Mouse (Mus musculus): ENCODE results near the gene Srrm1. TPM values are rescaled to one million over a fixed set of nuclear protein-coding genes. Genes with fewer than 3 reads are reported as not detected.
"Not testable (repeated sequence)": the region's sequence is repeated elsewhere in the genome, so short reads cannot be mapped to it uniquely, and the experiment has no call there.

Gene Srrm1
- total RNA-seq, 2 experiments from 2014 or later, result 131 to 132 TPM

DNA sequence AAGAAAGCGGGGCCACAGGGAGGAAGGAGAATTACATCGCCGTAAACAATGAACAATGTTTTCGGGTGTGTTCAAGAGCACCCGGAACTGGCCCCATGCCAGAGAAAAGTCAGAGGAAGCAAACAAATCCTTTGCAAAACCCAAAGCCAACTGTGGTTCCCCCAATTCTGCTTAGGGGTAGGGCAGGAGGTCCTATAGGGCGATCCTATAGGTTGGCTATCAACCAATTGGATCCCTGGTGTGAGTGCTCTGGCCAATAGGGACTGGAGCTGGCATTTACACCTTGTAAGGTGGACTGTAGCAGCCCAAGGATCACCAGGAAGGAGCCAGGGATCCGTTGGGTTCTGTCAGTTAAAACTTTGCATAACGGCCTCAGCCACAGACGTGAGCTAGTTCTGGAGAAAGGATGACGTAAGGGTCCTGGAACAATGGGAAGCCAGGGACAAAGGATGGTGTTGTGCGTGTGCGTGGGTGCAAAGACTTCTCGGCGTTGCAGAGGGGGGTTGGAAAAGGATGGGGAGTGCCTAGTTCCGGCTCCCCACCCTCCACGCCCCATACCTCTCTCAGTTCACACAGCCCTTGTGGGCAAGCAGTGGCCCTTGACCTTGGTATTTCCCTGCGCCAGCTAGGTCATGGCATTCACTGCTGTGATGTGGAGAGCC, 46.0 kb downstream of the Srrm1 start:
- DNase-seq (ENCODE audit: low spot score in 2 of 2), result no peak

DNA sequence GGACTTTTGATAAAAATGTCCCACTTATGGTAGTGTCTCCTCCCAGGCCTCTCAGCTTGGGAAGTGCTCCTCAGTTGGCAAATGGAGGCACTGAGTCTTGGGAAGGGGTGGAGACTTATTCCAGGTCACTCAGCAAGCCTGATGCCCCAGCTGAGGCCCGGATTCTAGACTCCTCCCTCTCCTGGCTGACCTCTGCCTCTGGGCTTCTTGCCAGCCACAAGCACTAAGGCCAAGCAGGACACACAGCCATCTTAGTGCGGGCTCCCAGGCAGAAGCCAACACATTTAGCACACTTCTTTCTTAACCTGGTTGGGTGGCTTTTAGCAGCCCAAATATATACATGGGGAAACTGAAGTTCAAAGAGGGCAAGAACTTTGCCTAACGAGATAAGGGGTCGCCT, 46.6 kb downstream of the Srrm1 start:
- DNase-seq (ENCODE audit: low spot score in 2 of 2), result no peak

GRCm38 (mm10) chr4:135302261-135302660, 50.9 kb downstream of the Srrm1 start:
- no peak for DNase-seq (ENCODE audit: low spot score in 2 of 2)

DNA sequence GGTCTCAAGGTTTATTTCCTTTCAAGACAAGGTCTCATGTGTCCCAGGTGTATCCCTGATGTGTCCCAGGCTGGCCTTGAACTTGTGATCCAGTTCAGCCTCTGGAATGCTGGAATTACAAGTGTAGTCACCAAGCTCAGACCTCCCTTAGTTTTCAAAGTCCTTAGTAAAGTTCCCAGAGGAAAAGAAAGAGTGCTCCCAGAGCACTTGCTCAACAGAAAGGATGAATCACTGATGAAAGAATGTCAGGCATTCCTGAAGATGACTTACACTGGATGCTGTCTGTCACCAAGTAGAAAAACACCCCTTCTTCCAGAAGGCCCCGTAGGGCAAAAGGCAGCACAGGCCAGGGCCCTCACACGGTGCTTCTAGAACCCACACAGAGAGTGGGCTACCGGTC, 52.0 kb downstream of the Srrm1 start:
- no peak for DNase-seq (ENCODE audit: low spot score in 2 of 2)

- DNase-seq (ENCODE audit: low spot score in 2 of 2), result no peak
These were observed 52.7 kb downstream of the Srrm1 start for GRCm38 (mm10) chr4:135300248-135301041.

DNA sequence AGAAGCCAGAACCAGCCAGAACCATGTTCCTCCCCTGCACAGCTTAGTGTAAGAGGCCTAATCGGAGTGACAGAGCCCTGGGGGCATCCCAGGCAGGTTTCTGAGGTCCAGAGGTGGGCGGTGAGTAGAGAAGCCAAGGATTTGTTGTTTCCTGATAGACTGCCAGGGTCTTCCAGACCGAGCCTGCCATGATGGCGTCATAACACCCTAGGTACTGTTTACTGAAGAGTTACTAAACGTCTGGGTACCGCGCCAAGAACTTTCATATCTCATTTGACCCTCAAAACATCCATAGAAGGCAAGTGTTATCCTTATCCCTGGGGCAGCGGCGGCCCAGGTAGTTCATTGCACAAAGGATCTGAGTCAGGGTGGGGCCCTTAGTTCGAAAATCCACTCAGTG, 54.4 kb downstream of the Srrm1 start:
- DNase-seq (ENCODE audit: low spot score in 2 of 2), result no peak

- peak; percentile 54 to 65 for DNase-seq (ENCODE audit: low spot score in 2 of 2)
These were observed 55.1 kb downstream of the Srrm1 start for GRCm38 (mm10) chr4:135297931-135298546.

DNA sequence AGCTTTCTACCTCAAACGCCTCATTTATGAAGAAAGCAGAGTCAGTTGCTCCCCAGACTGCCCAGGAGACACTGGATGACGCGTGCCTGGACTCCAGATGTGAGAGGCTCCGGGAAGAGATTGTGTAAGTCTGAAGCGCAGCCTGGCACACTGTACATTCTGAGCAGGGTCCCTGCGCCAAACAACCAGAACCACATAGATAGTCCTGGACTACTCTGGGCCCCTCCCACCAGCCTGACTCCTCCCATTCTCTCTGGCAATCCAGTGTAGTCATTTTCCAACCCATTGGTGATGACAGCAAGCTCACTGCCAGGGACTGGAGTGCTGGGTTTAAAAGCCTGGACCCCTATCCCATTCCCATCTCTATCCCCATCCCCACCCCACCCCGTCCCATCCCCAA, 56.0 kb downstream of the Srrm1 start:
- no peak for DNase-seq (ENCODE audit: low spot score in 2 of 2)

DNA sequence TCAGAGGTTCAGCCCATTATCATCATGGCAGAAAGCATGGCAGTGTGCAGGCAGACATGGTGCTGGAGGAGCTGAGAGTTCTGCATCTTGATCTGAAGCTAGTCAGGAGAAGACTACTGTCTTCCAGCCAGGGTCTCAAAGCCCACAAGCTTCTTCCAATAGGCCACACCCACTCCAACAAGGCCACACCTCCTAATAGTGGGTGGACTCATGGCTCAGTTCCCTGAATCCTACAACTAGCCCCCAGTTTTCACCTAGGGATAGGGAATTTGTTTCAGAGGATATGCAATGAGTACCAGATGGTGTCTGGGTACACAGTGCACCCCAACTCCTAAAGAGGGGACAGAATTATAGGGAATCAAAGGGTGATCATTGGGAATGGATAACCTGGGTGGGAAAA, 56.6 kb downstream of the Srrm1 start:
- DNase-seq (ENCODE audit: low spot score in 2 of 2), result no peak

- no peak for DNase-seq (ENCODE audit: low spot score in 2 of 2)
These were observed 59.3 kb downstream of the Srrm1 start for GRCm38 (mm10) chr4:135293813-135294212.

DNA sequence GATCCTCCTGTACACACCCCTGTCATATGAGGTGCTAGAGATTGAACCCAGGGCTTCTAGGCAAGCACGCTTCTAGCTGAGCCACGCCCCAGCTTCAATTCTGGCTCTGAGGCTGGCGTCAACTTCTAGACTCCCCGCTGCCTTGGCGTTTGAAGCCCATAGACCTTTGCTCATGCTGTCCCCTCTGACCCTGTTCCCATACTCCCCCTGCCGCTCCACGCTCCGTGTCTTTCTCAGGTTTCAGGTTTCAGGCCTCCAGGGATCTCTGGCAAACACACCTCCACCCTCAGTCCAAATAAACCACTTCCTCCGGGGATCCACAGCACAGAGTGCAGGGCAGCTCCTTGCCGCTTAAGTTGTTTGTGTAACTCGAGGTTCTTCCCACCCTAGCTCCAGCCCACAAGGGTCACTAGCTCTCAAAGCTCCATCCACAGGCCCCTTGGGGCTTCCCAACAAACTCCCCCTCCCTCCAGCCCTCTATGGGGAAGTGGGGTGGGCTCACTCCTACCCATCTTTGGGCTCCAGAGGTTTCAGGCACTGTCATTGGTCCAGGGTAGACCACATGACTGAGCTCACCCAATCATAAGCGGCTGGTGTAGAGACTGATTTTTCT, 60.5 kb downstream of the Srrm1 start:
- DNase-seq (ENCODE audit: low spot score in 2 of 2), result no peak

- DNase-seq (ENCODE audit: low spot score in 2 of 2), result no peak
These were observed 61.3 kb downstream of the Srrm1 start for GRCm38 (mm10) chr4:135291841-135292240.

DNA sequence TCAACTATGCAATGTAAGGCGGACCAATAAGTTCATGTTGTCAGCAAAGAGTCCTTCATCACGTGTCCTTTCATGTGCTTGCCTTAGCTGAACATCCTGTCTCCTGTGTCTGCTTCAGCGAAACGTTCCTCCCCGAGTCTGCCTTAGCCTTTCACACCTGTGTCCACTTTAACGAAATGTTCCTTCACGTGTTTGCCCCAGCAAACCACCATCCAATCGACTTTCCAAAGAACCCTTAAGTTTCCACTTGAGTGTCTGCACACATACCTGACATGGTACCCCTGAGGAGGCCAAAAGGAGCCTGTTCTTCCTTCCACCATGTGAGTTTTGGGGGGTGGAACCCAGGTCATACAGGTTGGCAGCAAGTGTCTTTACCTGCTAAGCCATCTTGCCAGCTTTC, 61.9 kb downstream of the Srrm1 start:
- DNase-seq (ENCODE audit: low spot score in 2 of 2), result no peak

GRCm38 (mm10) chr4:135287975-135288374, 65.1 kb downstream of the Srrm1 start:
- DNase-seq (ENCODE audit: low spot score in 2 of 2), result no peak

- no peak for DNase-seq (ENCODE audit: low spot score in 2 of 2)
These were observed 66.2 kb downstream of the Srrm1 start for GRCm38 (mm10) chr4:135286833-135287395.

DNA sequence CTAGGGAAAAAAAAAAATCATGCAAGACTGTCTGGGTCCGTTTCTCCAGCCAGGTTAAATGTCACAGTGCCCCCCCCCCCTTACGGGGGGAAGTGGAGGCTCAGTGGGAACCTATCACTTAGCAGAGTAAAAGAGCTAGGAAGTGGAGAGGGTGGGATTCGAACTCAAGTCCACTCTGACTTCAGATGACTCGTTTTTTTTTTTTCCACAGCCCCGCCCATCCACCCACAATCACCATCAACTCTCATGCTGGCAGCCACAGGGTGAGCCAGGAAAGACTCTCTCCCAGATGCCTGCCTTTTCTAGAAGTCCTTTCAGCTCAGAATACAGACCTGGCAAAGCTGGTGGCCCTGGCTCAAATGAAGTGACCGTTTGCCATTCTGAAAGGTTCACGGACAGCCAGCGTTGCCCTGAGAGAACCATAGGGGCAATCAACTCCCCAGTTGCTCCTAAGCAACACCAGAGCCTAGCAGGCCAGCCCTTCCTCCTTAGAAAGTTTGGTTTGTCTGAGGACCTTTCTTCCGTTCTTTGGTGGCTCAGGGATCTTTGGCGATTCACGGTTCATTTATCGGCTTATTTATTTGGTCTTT, 67.0 kb downstream of the Srrm1 start:
- DNase-seq (ENCODE audit: low spot score in 2 of 2), result no peak

GRCm38 (mm10) chr4:135285436-135285835, 67.7 kb downstream of the Srrm1 start:
- DNase-seq (ENCODE audit: low spot score in 2 of 2), result no peak

GRCm38 (mm10) chr4:135283875-135284274, 69.2 kb downstream of the Srrm1 start:
- DNase-seq (ENCODE audit: low spot score in 2 of 2), result no peak

GRCm38 (mm10) chr4:135283417-135283816, 69.7 kb downstream of the Srrm1 start:
- no peak for DNase-seq (ENCODE audit: low spot score in 2 of 2)

GRCm38 (mm10) chr4:135282651-135283290, 70.3 kb downstream of the Srrm1 start:
- DNase-seq (ENCODE audit: low spot score in 2 of 2), result no peak

GRCm38 (mm10) chr4:135280016-135280415, 73.1 kb downstream of the Srrm1 start:
- DNase-seq (ENCODE audit: low spot score in 2 of 2), result not testable (repeated sequence)
